Mouse (Mus musculus) E14TG2a.4 (cell line): ENCODE data around the gene Prf1.

Experiments used
- CTCF ChIP-seq: conservative IDR thresholded peaks from 2 replicates; pipeline ENCODE4 v1.5.1; 2014; ENCODE audit warnings: low read length
- NANOG ChIP-seq: IDR thresholded peaks from 2 replicates; pipeline ENCODE4 v1.6.1; 2014; ENCODE audit warnings: borderline replicate concordance, low read length, mixed read lengths
- POU5F1 ChIP-seq: IDR thresholded peaks from 2 replicates; pipeline ENCODE4 v1.6.1; 2014; ENCODE audit warnings: low read length, borderline replicate concordance

DNA sequence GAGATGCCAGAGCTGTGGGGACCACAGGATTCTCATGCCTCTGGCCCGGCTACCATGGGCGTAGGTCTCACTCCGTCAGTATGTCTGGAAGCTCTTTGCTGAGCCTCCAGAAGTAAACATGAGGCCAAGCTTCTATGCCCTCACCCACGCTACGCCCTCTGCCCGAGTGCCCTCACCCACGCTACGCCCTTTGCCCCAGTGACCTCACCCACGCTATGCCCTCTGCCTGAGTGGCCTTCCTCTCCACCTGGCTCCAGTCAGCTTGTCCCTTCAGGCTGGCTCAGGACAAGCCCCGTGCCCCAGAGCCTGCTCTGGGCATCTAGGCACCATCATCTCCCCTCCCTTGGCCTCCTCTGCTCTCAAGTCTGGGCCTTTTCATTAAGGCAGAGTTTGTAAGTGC lies 29.9 kb downstream of the Prf1 start:
- no peak for TF ChIP-seq CTCF
- no peak for TF ChIP-seq POU5F1
- TF ChIP-seq NANOG, result no peak
